Mouse (Mus musculus) liver, postnatal 0 days (tissue): ENCODE results near the gene Dcst2. TPM values are rescaled to one million over a fixed set of nuclear protein-coding genes. Genes with fewer than 3 reads are reported as not detected.

Experiments
- ATAC-seq: fragments of 200-750 bp; cut with Nextera tagmentation; 2 replicates; pipeline ENCODE4 v1.8.0; 2017; ENCODE audit warnings: mild to moderate bottlenecking, moderate library complexity
- DNase-seq: peaks from one replicate; pipeline ENCODE4 v3.0.0-alpha.2; 2016
- H3K27ac ChIP-seq: fragments of 300-500 bp; sonication (generic); 2 replicates; pipeline ENCODE4 v1.5.1; 2014; ENCODE audit warnings: antibody characterized with exemption, moderate library complexity, mild to moderate bottlenecking, low read depth
- H3K27me3 ChIP-seq: fragments of 300-500 bp; sonication (generic); 2 replicates; pipeline ENCODE4 v1.6.1; 2014; ENCODE audit warnings: low read length, control low read depth, mixed read lengths; ENCODE audit not compliant: insufficient read depth
- H3K36me3 ChIP-seq: fragments of 300-500 bp; sonication (generic); replicated peaks from 2 replicates; pipeline ENCODE4 v1.6.1; 2014; ENCODE audit warnings: mild to moderate bottlenecking, control low read depth, low read length, moderate library complexity, mixed read lengths; ENCODE audit not compliant: insufficient read depth
- H3K4me1 ChIP-seq: fragments of 300-500 bp; sonication (generic); 2 replicates; pipeline ENCODE4 v1.6.1; 2014; ENCODE audit warnings: antibody characterized with exemption, mild to moderate bottlenecking, control low read depth; ENCODE audit not compliant: insufficient read depth
- H3K4me2 ChIP-seq: fragments of 300-500 bp; sonication (generic); 2 replicates; pipeline ENCODE4 v1.6.1; 2014; ENCODE audit warnings: low read depth, mild to moderate bottlenecking, low read length, moderate library complexity, mixed read lengths
- H3K4me3 ChIP-seq: fragments of 300-500 bp; sonication (generic); 2 replicates; pipeline ENCODE4 v1.5.1; 2014; ENCODE audit warnings: low read depth, low read length
- H3K9ac ChIP-seq: fragments of 300-500 bp; sonication (generic); replicated peaks from 2 replicates; pipeline ENCODE4 v1.6.1; 2014; ENCODE audit warnings: mild to moderate bottlenecking, moderate library complexity
- H3K9me3 ChIP-seq: fragments of 300-500 bp; sonication (generic); 2 replicates; pipeline ENCODE4 v1.6.1; 2016; ENCODE audit warnings: mild to moderate bottlenecking, control low read depth, low read length, mixed read lengths
- CTCF ChIP-seq: sonication (generic); IDR thresholded peaks from 2 replicates; pipeline ENCODE4 v1.5.1; 2016; ENCODE audit warnings: antibody characterized with exemption, low read depth
- EP300 ChIP-seq: IDR thresholded peaks from 2 replicates; pipeline ENCODE4 v1.6.1; 2016; ENCODE audit warnings: antibody characterized with exemption, low read depth, mild to moderate bottlenecking
- WGBS: fragments of 180-500 bp; shearing (Covaris S2); extraction: QIAGEN DNeasy Blood & Tissue Kit; methylation state at CpG from one replicate; pipeline ENCODE4 v1.1.7; 2014; ENCODE audit not compliant: insufficient replicate concordance; 5-methylcytosine and 5-hydroxymethylcytosine counted together
- polyA plus RNA-seq: library from polyadenylated mRNA; unstranded; fragments of >200 nt; fragmentation: Nextera tagmentation; extraction: Ambion mirVana; gene quantifications from 2 replicates; pipeline ENCODE4 v1.2.1, GENCODE M21; 2015

The Dcst2 gene
- polyA plus RNA-seq, 1 experiment from 2014 or later = 0.05 TPM

GRCm38 (mm10) chr3:89365153-89365485, 3.3 kb downstream of the Dcst2 start, which contains the start of gene Dcst1:
Gene Dcst1 (minus strand): TSS chr3:89365253.
- H3K9ac ChIP-seq = no peak within 1 kb of the TSS
- ATAC-seq = no peak
- WGBS = 70% methylated on average over 11 of the region's 11 CpGs
- H3K4me3 ChIP-seq = no peak within 1 kb of the TSS
- TF ChIP-seq CTCF = no peak
- TF ChIP-seq EP300 = no peak
- H3K9me3 ChIP-seq = no peaks in the 10 kb centered on the region
- H3K27ac ChIP-seq = no peak within 1 kb of the TSS
- H3K27me3 ChIP-seq = no peaks in the 10 kb centered on the region
- H3K4me1 ChIP-seq = no peaks in the 10 kb centered on the region
- DNase-seq = no peak
- H3K36me3 ChIP-seq = no peaks in the 10 kb centered on the region
- H3K4me2 ChIP-seq = no peak within 1 kb of the TSS

GRCm38 (mm10) chr3:89365486-89366414, 4.0 kb downstream of the Dcst2 start:
- no peak overlapping the region for H3K4me2 ChIP-seq
- no peak for DNase-seq
- 70% methylated on average over 20 of the region's 20 CpGs for WGBS

GRCm38 (mm10) chr3:89367338-89367737, 5.6 kb downstream of the Dcst2 start:
- DNase-seq (peak; percentile 17), ATAC-seq (peak; percentile 48)
- WGBS = 57% methylated on average over 11 of the region's 11 CpGs
- Histone ChIP-seq H3K4me2 (no peak overlapping the region), H3K9ac (no peak overlapping the region), H3K36me3 (no peaks in the 10 kb centered on the region), H3K27ac (no peak overlapping the region), H3K27me3 (no peaks in the 10 kb centered on the region), H3K4me3 (no peak overlapping the region), H3K4me1 (no peaks in the 10 kb centered on the region), H3K9me3 (no peaks in the 10 kb centered on the region)
- no peak for TF ChIP-seq EP300
- no peak for TF ChIP-seq CTCF

More at GRCm38 (mm10) chr3:89365486-89366414, 4.0 kb downstream of the Dcst2 start:
- no peak for TF ChIP-seq CTCF
- TF ChIP-seq EP300 = no peak
- H3K36me3 ChIP-seq = no peaks in the 10 kb centered on the region
- H3K9ac ChIP-seq = no peak overlapping the region
- H3K4me3 ChIP-seq = no peak overlapping the region
- no peaks in the 10 kb centered on the region for H3K4me1 ChIP-seq
- H3K9me3 ChIP-seq = no peaks in the 10 kb centered on the region
- H3K27ac ChIP-seq = no peak overlapping the region
- ATAC-seq = no peak
- no peaks in the 10 kb centered on the region for H3K27me3 ChIP-seq

GRCm38 (mm10) chr3:89373581-89374231, 11.9 kb downstream of the Dcst2 start:
- no peak overlapping the region for H3K9ac ChIP-seq
- no peak overlapping the region for H3K27ac ChIP-seq
- H3K9me3 ChIP-seq = no peaks in the 10 kb centered on the region
- no peak overlapping the region for H3K4me2 ChIP-seq
- H3K4me1 ChIP-seq = peaks cover 10% of the 10 kb centered on the region
- ATAC-seq = no peak
- H3K4me3 ChIP-seq = no peak overlapping the region
- DNase-seq = no peak
- TF ChIP-seq CTCF = no peak
- no peak for TF ChIP-seq EP300
- WGBS = 34% methylated on average over 5 of the region's 5 CpGs
- no peaks in the 10 kb centered on the region for H3K27me3 ChIP-seq
- peaks cover 5% of the 10 kb centered on the region for H3K36me3 ChIP-seq

GRCm38 (mm10) chr3:89377831-89378230, 16.1 kb downstream of the Dcst2 start:
- no peak for ATAC-seq
- H3K27ac ChIP-seq = no peak overlapping the region
- H3K4me3 ChIP-seq = no peak overlapping the region
- H3K4me1 ChIP-seq = peaks cover 16% of the 10 kb centered on the region
- peaks cover 18% of the 10 kb centered on the region for H3K36me3 ChIP-seq
- H3K27me3 ChIP-seq = no peaks in the 10 kb centered on the region
- TF ChIP-seq EP300 (no peak), CTCF (no peak)
- no peak for DNase-seq
- H3K9ac ChIP-seq = no peak overlapping the region
- peak overlapping the region; percentile 74; the same call in 1 of the 2 replicates for H3K4me2 ChIP-seq
- WGBS = 78% methylated on average over 4 of the region's 4 CpGs
- no peaks in the 10 kb centered on the region for H3K9me3 ChIP-seq

GRCm38 (mm10) chr3:89378394-89379067, 16.8 kb downstream of the Dcst2 start:
- peak overlapping the region; percentile 47 for H3K9ac ChIP-seq
- WGBS = 9% methylated on average over 26 of the region's 29 CpGs
- H3K4me1 ChIP-seq = peaks cover 16% of the 10 kb centered on the region
- H3K27me3 ChIP-seq = no peaks in the 10 kb centered on the region
- DNase-seq = peak; percentile 80
- no peaks in the 10 kb centered on the region for H3K9me3 ChIP-seq
- H3K4me3 ChIP-seq = peak overlapping the region; percentile 48
- peak; percentile 78 for ATAC-seq
- peak overlapping the region; percentile 74 for H3K4me2 ChIP-seq
- no peak overlapping the region for H3K27ac ChIP-seq
- H3K36me3 ChIP-seq = peaks cover 18% of the 10 kb centered on the region
- TF ChIP-seq EP300 = no peak
- peak; percentile 92 for TF ChIP-seq CTCF
